Mouse (Mus musculus) C2C12 (cell line): Measurements from ENCODE around the gene Mvb12a. TPM values are rescaled to one million over a fixed set of nuclear protein-coding genes. Genes with fewer than 3 reads are reported as not detected.

ENCODE experiments used
- H3K27me3 ChIP-seq: one replicate; pipeline ENCODE4 v1.6.1; 2011; ENCODE audit not compliant: control insufficient read depth, insufficient read depth, insufficient read length
- H3K36me3 ChIP-seq: one replicate; pipeline ENCODE4 v1.6.1; 2011; ENCODE audit not compliant: control insufficient read depth, insufficient read depth
- H3K4me3 ChIP-seq: one replicate; pipeline ENCODE4 v1.5.1; 2011; ENCODE audit warnings: mild to moderate bottlenecking, control low read depth; ENCODE audit not compliant: poor library complexity, insufficient read depth, severe bottlenecking
- H3K79me2 ChIP-seq: one replicate; pipeline ENCODE4 v1.6.1; 2011; ENCODE audit not compliant: control insufficient read depth, insufficient read depth
- H3K79me3 ChIP-seq: one replicate; pipeline ENCODE4 v1.6.1; 2011; ENCODE audit warnings: low read depth, control low read depth
- H3ac ChIP-seq: one replicate; pipeline ENCODE3; 2011; ENCODE audit warnings: low read depth; ENCODE audit not compliant: control insufficient read depth, insufficient read length
- CEBPB ChIP-seq: IDR thresholded peaks from one replicate; pipeline ENCODE4 v1.6.1; 2011; ENCODE audit warnings: low read depth, mild to moderate bottlenecking, control low read depth, moderate library complexity
- CTCF ChIP-seq: IDR thresholded peaks from one replicate; pipeline ENCODE4 v1.5.1; 2011; ENCODE audit not compliant: control insufficient read depth, insufficient read depth, insufficient read length
- FOSL1 ChIP-seq: IDR thresholded peaks from one replicate; pipeline ENCODE4 v1.8.0; 2011; ENCODE audit warnings: mild to moderate bottlenecking, low read length; ENCODE audit not compliant: poor library complexity, insufficient read depth, severe bottlenecking
- MAX ChIP-seq: IDR thresholded peaks from one replicate; pipeline ENCODE4 v1.6.1; 2011; ENCODE audit warnings: mild to moderate bottlenecking, control low read depth
- MYOD1 ChIP-seq: IDR thresholded peaks from one replicate; pipeline ENCODE4 v1.6.1; 2011; ENCODE audit warnings: low read depth; ENCODE audit not compliant: control insufficient read depth, insufficient read length
- MYOG ChIP-seq: IDR thresholded peaks from one replicate; pipeline ENCODE4 v1.6.1; 2011; ENCODE audit not compliant: control insufficient read depth, insufficient read length; ENCODE audit errors: extremely low read depth
- USF1 ChIP-seq: IDR thresholded peaks from one replicate; pipeline ENCODE4 v1.6.1; 2011; ENCODE audit warnings: low read depth, mild to moderate bottlenecking, control low read depth, moderate library complexity
- polyA plus RNA-seq: library from polyadenylated mRNA; unstranded; fragments of >200 nt; fragmentation: generic; extraction: Trizol; gene quantifications from one replicate; pipeline ENCODE4 v1.2.1, GENCODE M21; 2012; ENCODE audit warnings: missing spikeins

Gene Mvb12a
- polyA plus RNA-seq, 1 experiment, result 70.7 TPM

- Histone ChIP-seq H3K79me2 (no peaks in the 10 kb centered on the region), H3K27me3 (no peaks in the 10 kb centered on the region), H3K36me3 (no peaks in the 10 kb centered on the region), H3ac (no peak overlapping the region), H3K79me3 (no peaks in the 10 kb centered on the region), H3K4me3 (no peak overlapping the region)
- TF ChIP-seq CEBPB (no peak), USF1 (no peak), MYOD1 (no peak), MYOG (no peak), CTCF (no peak), FOSL1 (no peak), MAX (no peak)
These were observed 44.7 kb upstream of the Mvb12a start for GRCm38 (mm10) chr8:71497881-71498501.

- no peak overlapping the region for H3ac ChIP-seq
- TF ChIP-seq MAX (no peak), MYOG (no peak), CEBPB (no peak), MYOD1 (no peak), FOSL1 (no peak), CTCF (no peak), USF1 (no peak)
- no peaks in the 10 kb centered on the region for H3K27me3 ChIP-seq
- no peak overlapping the region for H3K4me3 ChIP-seq
- H3K36me3 ChIP-seq, result no peaks in the 10 kb centered on the region
- no peaks in the 10 kb centered on the region for H3K79me3 ChIP-seq
- H3K79me2 ChIP-seq, result no peaks in the 10 kb centered on the region
These were observed 43.7 kb upstream of the Mvb12a start for GRCm38 (mm10) chr8:71498816-71499690.

DNA sequence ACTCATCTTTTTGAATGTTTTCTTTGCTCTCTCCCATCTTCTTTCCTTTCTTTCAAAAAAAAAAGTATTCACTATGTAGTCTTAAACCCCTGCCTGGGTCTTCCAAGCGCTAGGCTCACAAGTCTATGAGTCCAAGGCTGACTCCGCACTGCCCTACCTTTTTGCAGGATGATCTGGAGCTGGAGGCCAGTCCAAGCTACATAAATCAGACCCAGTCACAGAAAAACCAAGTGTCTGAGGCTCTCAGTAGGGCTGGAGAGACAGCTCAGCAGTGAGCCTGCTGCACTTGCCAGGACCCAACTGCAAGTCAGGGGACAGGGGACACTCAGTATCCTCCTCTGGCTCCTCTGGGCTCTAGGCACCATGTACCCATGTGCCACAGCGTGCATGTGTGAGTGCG is 38.4 kb upstream of the Mvb12a start:
- Histone ChIP-seq H3K27me3 (peaks cover 25% of the 10 kb centered on the region), H3ac (no peak overlapping the region), H3K36me3 (no peaks in the 10 kb centered on the region), H3K79me3 (no peaks in the 10 kb centered on the region), H3K4me3 (no peak overlapping the region), H3K79me2 (no peaks in the 10 kb centered on the region)
- TF ChIP-seq MYOG (no peak), CEBPB (no peak), MYOD1 (no peak), FOSL1 (no peak), MAX (no peak), CTCF (no peak)

GRCm38 (mm10) chr8:71505326-71505725 is 37.4 kb upstream of the Mvb12a start:
- peaks cover 34% of the 10 kb centered on the region for H3K27me3 ChIP-seq
- H3K36me3 ChIP-seq, result no peaks in the 10 kb centered on the region
- no peaks in the 10 kb centered on the region for H3K79me2 ChIP-seq
- H3K4me3 ChIP-seq, result no peak overlapping the region
- TF ChIP-seq FOSL1 (no peak), MYOG (no peak), MYOD1 (no peak), CTCF (no peak), CEBPB (no peak), MAX (no peak), USF1 (no peak)
- no peak overlapping the region for H3ac ChIP-seq
- H3K79me3 ChIP-seq, result no peaks in the 10 kb centered on the region

- H3K27me3 ChIP-seq, result peaks cover 38% of the 10 kb centered on the region
- H3K79me3 ChIP-seq, result no peaks in the 10 kb centered on the region
These were observed 36.7 kb upstream of the Mvb12a start for GRCm38 (mm10) chr8:71505979-71506378.

More at GRCm38 (mm10) chr8:71505979-71506378, 36.7 kb upstream of the Mvb12a start:
- Histone ChIP-seq H3K79me2 (no peaks in the 10 kb centered on the region), H3K36me3 (no peaks in the 10 kb centered on the region), H3ac (no peak overlapping the region), H3K4me3 (no peak overlapping the region)
- TF ChIP-seq MYOD1, result no peak
- TF ChIP-seq MYOG, result no peak
- TF ChIP-seq FOSL1, result no peak
- TF ChIP-seq CTCF, result no peak
- no peak for TF ChIP-seq USF1
- no peak for TF ChIP-seq MAX
- TF ChIP-seq CEBPB, result no peak
